Mouse (Mus musculus): ENCODE measurements around the gene Tut7.

- TF ChIP-seq POLR2A (IDR thresholded peaks at IDR 0.05; ENCODE audit: insufficient read length, low read depth) (no peak), POLR2AphosphoS2 (IDR thresholded peaks at IDR 0.05; ENCODE audit: insufficient read length, low read depth) (no peak), TCF3 (IDR thresholded peaks at IDR 0.05; ENCODE audit: insufficient read length, low read depth) (no peak), MAX (IDR thresholded peaks at IDR 0.05; ENCODE audit: low read depth) (no peak), MYOD1 (IDR thresholded peaks at IDR 0.05; ENCODE audit: control insufficient read depth in 1 of 3, insufficient read length in 2 of 3, low read depth in 2 of 3) (no peak), E2F4 (IDR thresholded peaks at IDR 0.05; ENCODE audit: insufficient read depth) (no peak), USF1 (IDR thresholded peaks at IDR 0.05; ENCODE audit: low read depth) (no peak), TCF12 (IDR thresholded peaks at IDR 0.05; ENCODE audit: insufficient read depth, poor library complexity, severe bottlenecking) (no peak), REST (IDR thresholded peaks at IDR 0.05; ENCODE audit: insufficient read depth, insufficient read length) (no peak)
Observed at GRCm38 (mm10) chr13:59844661-59845060, 21.7 kb upstream of the Tut7 start.

Data from myocyte (in vitro differentiated cells).